Mouse (Mus musculus) heart, postnatal 0 days (tissue): Measurements from ENCODE around the gene Csgalnact2.

Source experiments
- CTCF ChIP-seq: IDR thresholded peaks from 2 replicates; pipeline ENCODE4 v1.5.1; 2016; ENCODE audit warnings: antibody characterized with exemption, control low read depth, low read depth
- EP300 ChIP-seq: IDR thresholded peaks from 2 replicates; pipeline ENCODE4 v1.6.1; 2016; ENCODE audit warnings: antibody characterized with exemption, low read depth

DNA sequence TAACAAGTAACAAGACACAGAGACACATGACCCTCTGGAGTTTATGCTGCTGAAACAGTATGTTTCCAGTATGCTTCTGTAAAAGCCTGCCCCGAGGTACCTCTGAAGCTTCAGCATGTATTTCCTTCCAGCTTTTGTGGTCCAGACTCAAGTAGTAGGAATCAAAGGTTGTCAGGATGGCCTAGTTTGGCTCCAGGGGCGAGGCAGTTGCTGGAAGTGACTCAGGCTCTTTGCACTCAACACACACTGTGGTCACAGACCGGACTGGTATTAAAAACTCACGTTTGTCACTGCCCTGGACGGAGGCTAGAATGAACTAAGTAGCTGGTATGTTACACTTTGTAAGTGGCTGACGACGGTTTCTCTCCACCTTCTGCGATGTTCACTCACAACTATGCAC is 12.0 kb upstream of the Csgalnact2 start:
- TF ChIP-seq EP300 (no peak), CTCF (no peak)
